Mouse (Mus musculus): Measurements from ENCODE around the gene Foxk1. TPM values are rescaled to one million over a fixed set of nuclear protein-coding genes. Genes with fewer than 3 reads are reported as not detected.

Gene Foxk1
- polyA plus RNA-seq, 1 experiment from 2014 or later: 1.9 TPM

Other genes starting within 250 kb of the Foxk1 start
- gene Ap5z1, start 62.4 kb downstream of the Foxk1 start, polyA plus RNA-seq (2015; fragmentation: Nextera tagmentation; extraction: Ambion mirVana): 17.3 and 21.6 TPM in 2 replicates
- 0.05 TPM in 1 of 2 replicates, not detected in the other for gene Papolb, start 128.6 kb downstream of the Foxk1 start, polyA plus RNA-seq (2015; fragmentation: Nextera tagmentation; extraction: Ambion mirVana)
- gene Radil, start 149.6 kb downstream of the Foxk1 start, polyA plus RNA-seq (2015; fragmentation: Nextera tagmentation; extraction: Ambion mirVana): 1.6 and 2.2 TPM in 2 replicates
- 1.6 and 1.7 TPM in 2 replicates for gene Mmd2, start 207.3 kb downstream of the Foxk1 start, polyA plus RNA-seq (2015; fragmentation: Nextera tagmentation; extraction: Ambion mirVana)
- gene Wipi2, start 226.2 kb downstream of the Foxk1 start, polyA plus RNA-seq (2015; fragmentation: Nextera tagmentation; extraction: Ambion mirVana): 33.6 and 33.8 TPM in 2 replicates